In genomic region chrX:109175470-109175869, GRCm38 (mm10) we compare ENCODE assay signal across 15 mouse cellular contexts. TPM values are rescaled to one million over a fixed set of nuclear protein-coding genes. Genes with fewer than 3 reads are reported as not detected.
DNase-seq lines count a peak whose midpoint lies in the region; ATAC-seq and TF ChIP-seq lines count a peak whose summit lies in the region.
"Had no signal": no experiment of that assay in that cellular context is flagged by ENCODE, and none has a peak within 500 bp of the region (broad histone marks: within the 10 kb centered on the region; RNA-seq: fewer than 3 reads in every experiment).

No protein-coding gene starts in this region.

- H3K36me3 ChIP-seq in kidney, adult 2 months (ENCODE audit: control insufficient read depth, insufficient read depth, low read length), result no peaks in the 10 kb centered on the region
- no peaks in the 10 kb centered on the region for H3K36me3 ChIP-seq in midbrain, embryonic 15.5 days (replicated peaks)
- no peaks in the 10 kb centered on the region for H3K36me3 ChIP-seq in midbrain, embryonic 14.5 days (ENCODE audit: control insufficient read depth, insufficient read depth, low read length)
- H3K36me3 ChIP-seq in intestine, embryonic 16.5 days (ENCODE audit: control insufficient read depth, insufficient read depth, low read length), result no peaks in the 10 kb centered on the region
- no peaks in the 10 kb centered on the region for H3K36me3 ChIP-seq in liver, embryonic 12.5 days
- H3K36me3 ChIP-seq: embryonic facial prominence, embryonic 12.5 days; G1E; limb, embryonic 15.5 days; neural tube, embryonic 13.5 days had no signal

- TF ChIP-seq CTCF in kidney, adult 2 months (conservative IDR thresholded peaks at IDR 0.05; ENCODE audit: insufficient read depth, insufficient read length, low read depth, low read length), result no peak

- no peak overlapping the region for H3K9ac ChIP-seq in midbrain, embryonic 15.5 days
- no peak overlapping the region for H3K9ac ChIP-seq in midbrain, embryonic 14.5 days (replicated peaks; ENCODE audit: low read length)
- H3K9ac ChIP-seq in intestine, embryonic 16.5 days (ENCODE audit: low read depth, low read length), result no peak overlapping the region
- no peak overlapping the region for H3K9ac ChIP-seq in liver, embryonic 12.5 days
- H3K9ac ChIP-seq: embryonic facial prominence, embryonic 12.5 days; limb, embryonic 15.5 days; liver, postnatal 0 days; neural tube, embryonic 13.5 days had no signal

- no peak overlapping the region for H3K4me3 ChIP-seq in kidney, adult 2 months (ENCODE audit: insufficient read depth, low read depth, low read length)
- no peak overlapping the region for H3K4me3 ChIP-seq in midbrain, embryonic 15.5 days
- no peak overlapping the region for H3K4me3 ChIP-seq in midbrain, embryonic 14.5 days (replicated peaks; ENCODE audit: low read depth, low read length)
- H3K4me3 ChIP-seq in intestine, embryonic 16.5 days (ENCODE audit: low read length), result no peak overlapping the region
- H3K4me3 ChIP-seq in liver, embryonic 12.5 days, result no peak overlapping the region
- H3K4me3 ChIP-seq: embryonic facial prominence, embryonic 12.5 days; limb, embryonic 15.5 days; neural tube, embryonic 13.5 days had no signal

- peak; percentile 75 for ATAC-seq in midbrain, embryonic 15.5 days (replicated peaks)
- no peak for ATAC-seq in midbrain, embryonic 14.5 days (ENCODE audit: low FRiP score, low TSS enrichment)
- ATAC-seq in intestine, embryonic 16.5 days, result peak; percentile 72
- ATAC-seq in liver, embryonic 12.5 days, result no peak
- ATAC-seq: liver, postnatal 0 days had no signal

- no peak overlapping the region for H3K4me2 ChIP-seq in midbrain, embryonic 15.5 days
- no peak overlapping the region for H3K4me2 ChIP-seq in midbrain, embryonic 14.5 days (ENCODE audit: low read length)
- H3K4me2 ChIP-seq in intestine, embryonic 16.5 days (ENCODE audit: low read depth, low read length), result no peak overlapping the region
- no peak overlapping the region for H3K4me2 ChIP-seq in liver, embryonic 12.5 days
- H3K4me2 ChIP-seq: embryonic facial prominence, embryonic 12.5 days; limb, embryonic 15.5 days; neural tube, embryonic 13.5 days had no signal

- WGBS in kidney, adult 2 months, result 37% methylated on average over 3 of the region's 3 CpGs
- 33% methylated on average over 3 of the region's 3 CpGs for WGBS in midbrain, embryonic 15.5 days
- whole genome bisulfite sequencing in midbrain, embryonic 14.5 days, result 29% methylated on average over 3 of the region's 3 CpGs
- 33% methylated on average over 3 of the region's 3 CpGs for WGBS in intestine, embryonic 16.5 days
- WGBS in liver, embryonic 12.5 days (ENCODE audit: insufficient replicate concordance), result 47% methylated on average over 3 of the region's 3 CpGs

- H3K27me3 ChIP-seq in kidney, adult 2 months (replicated peaks; ENCODE audit: control insufficient read depth, insufficient read depth, low read length), result no peaks in the 10 kb centered on the region
- H3K27me3 ChIP-seq in midbrain, embryonic 15.5 days (replicated peaks), result no peaks in the 10 kb centered on the region
- H3K27me3 ChIP-seq in midbrain, embryonic 14.5 days (ENCODE audit: control insufficient read depth, insufficient read depth, low read length), result no peaks in the 10 kb centered on the region
- no peaks in the 10 kb centered on the region for H3K27me3 ChIP-seq in intestine, embryonic 16.5 days (replicated peaks; ENCODE audit: control insufficient read depth, insufficient read depth, low read length)
- no peaks in the 10 kb centered on the region for H3K27me3 ChIP-seq in liver, embryonic 12.5 days (replicated peaks)
- H3K27me3 ChIP-seq: embryonic facial prominence, embryonic 12.5 days; limb, embryonic 15.5 days; neural tube, embryonic 13.5 days had no signal

- DNase-seq in kidney, postnatal 14 days, result peak; percentile 4
- no peak for DNase-seq in kidney, adult 2 months
- no peak for DNase-seq in midbrain, embryonic 14.5 days
- DNase-seq in cerebellum, adult 9-11 months, result no peak
- DNase-seq: heart, adult 18-20 months; liver, postnatal 0 days; thymus, postnatal 14 days had no signal

- TF ChIP-seq POLR2A in kidney, adult 2 months (IDR thresholded peaks at IDR 0.05; ENCODE audit: low read depth, low read length), result no peak

- H3K27ac ChIP-seq in kidney, adult 2 months (ENCODE audit: insufficient read depth, low read depth, low read length), result no peak overlapping the region
- no peak overlapping the region for H3K27ac ChIP-seq in midbrain, embryonic 15.5 days
- no peak overlapping the region for H3K27ac ChIP-seq in midbrain, embryonic 14.5 days (replicated peaks; ENCODE audit: low read depth, low read length)
- H3K27ac ChIP-seq in intestine, embryonic 16.5 days (ENCODE audit: low read length), result no peak overlapping the region
- no peak overlapping the region for H3K27ac ChIP-seq in liver, embryonic 12.5 days
- H3K27ac ChIP-seq: embryonic facial prominence, embryonic 12.5 days; limb, embryonic 15.5 days; neural tube, embryonic 13.5 days had no signal

- H3K9me3 ChIP-seq in midbrain, embryonic 15.5 days, result no peaks in the 10 kb centered on the region
- H3K9me3 ChIP-seq in midbrain, embryonic 14.5 days (ENCODE audit: control insufficient read depth, low read length), result no peaks in the 10 kb centered on the region
- no peaks in the 10 kb centered on the region for H3K9me3 ChIP-seq in intestine, embryonic 16.5 days (ENCODE audit: control insufficient read depth, low read length)
- no peaks in the 10 kb centered on the region for H3K9me3 ChIP-seq in liver, embryonic 12.5 days (replicated peaks)
- H3K9me3 ChIP-seq: embryonic facial prominence, embryonic 12.5 days; G1E; limb, embryonic 15.5 days; neural tube, embryonic 13.5 days had no signal

- H3K4me1 ChIP-seq in kidney, adult 2 months (ENCODE audit: control insufficient read depth, insufficient read depth, low read length), result no peaks in the 10 kb centered on the region
- H3K4me1 ChIP-seq in midbrain, embryonic 15.5 days, result no peaks in the 10 kb centered on the region
- H3K4me1 ChIP-seq in midbrain, embryonic 14.5 days (ENCODE audit: control insufficient read depth, insufficient read depth, low read length), result no peaks in the 10 kb centered on the region
- no peaks in the 10 kb centered on the region; the same call in 1 of the 2 replicates for H3K4me1 ChIP-seq in intestine, embryonic 16.5 days (ENCODE audit: control insufficient read depth, insufficient read depth, low read length)
- H3K4me1 ChIP-seq in liver, embryonic 12.5 days, result no peaks in the 10 kb centered on the region
- H3K4me1 ChIP-seq: embryonic facial prominence, embryonic 12.5 days; limb, embryonic 15.5 days; neural tube, embryonic 13.5 days had no signal

RNA-seq across cellular contexts. Expression of gene Gm6377, which starts 21.1 kb away (rescaled TPM):
- polyA plus RNA-seq in kidney, adult 2 months (2012; rRNA removed), result 0.05 and 0.07 TPM in 2 replicates
- polyA plus RNA-seq in midbrain, embryonic 15.5 days (2015; fragmentation: Nextera tagmentation; extraction: Ambion mirVana), result 0.05 and 0.10 TPM in 2 replicates
- 0.22 and 0.29 TPM in 2 replicates for polyA plus RNA-seq in midbrain, embryonic 14.5 days (2014; fragmentation: Nextera tagmentation; extraction: Ambion mirVana)
- 0.10 and 0.17 TPM in 2 replicates for polyA plus RNA-seq in intestine, embryonic 16.5 days (2015; fragmentation: Nextera tagmentation; extraction: Ambion mirVana)
- 0.17 and 0.26 TPM in 2 replicates for polyA plus RNA-seq in liver, embryonic 12.5 days (2016; fragmentation: Nextera tagmentation; extraction: Ambion mirVana)
- polyA plus RNA-seq: G1E; heart, embryonic 14.5 days; neural tube, embryonic 13.5 days had no signal

Comparison
In these comparisons a context has a peak if more than half of its experiments do, and no peak if none do; other contexts are left out.
1. ATAC-seq: peak in midbrain, embryonic 15.5 days (single experiment) and intestine, embryonic 16.5 days (single experiment); none in midbrain, embryonic 14.5 days (single experiment) and liver, embryonic 12.5 days (single experiment).